Mouse (Mus musculus) left cerebral cortex, postnatal 4 days (tissue): ENCODE measurements around the gene Maf. TPM values are rescaled to one million over a fixed set of nuclear protein-coding genes. Genes with fewer than 3 reads are reported as not detected.

Experiments used
- DNase-seq: peaks from one replicate; pipeline ENCODE4 v3.0.0-alpha.2; 2022
- intact Hi-C: fragments of 180-260 bp; cut with DNase I; formaldehyde crosslinking; loops from one replicate; pipeline ENCODE4 v1.15.1; 2025
- total RNA-seq, 2 experiments: library from RNA; stranded (reverse); gene quantifications; 2 replicates each; pipeline ENCODE4 v1.2.3; 2021

Gene Maf
- total RNA-seq, 2 experiments from 2014 or later = 37.8 to 41.9 TPM

- intact Hi-C loops = loop anchor here (5.0 to 10.0 kb wide), 4 partner anchors 552 to 1254 kb away; no protein-coding TSS in a partner anchor
- peak; percentile 55 for DNase-seq
These were observed 1.2 kb downstream of the Maf start for GRCm38 (mm10) chr8:115706411-115706860.

- peak; percentile 57 for DNase-seq
- intact Hi-C loops = loop anchor here (5.0 to 10.0 kb wide), 4 partner anchors 551 to 1253 kb away; no protein-coding TSS in a partner anchor
These were observed 1.9 kb downstream of the Maf start for GRCm38 (mm10) chr8:115705591-115706110.

- no peak for DNase-seq
- intact Hi-C loops = loop anchor here (10.0 kb wide), 2 partner anchors 548 to 1158 kb away; no protein-coding TSS in a partner anchor
These were observed 4.5 kb downstream of the Maf start for GRCm38 (mm10) chr8:115703056-115703455.

GRCm38 (mm10) chr8:115701001-115701400 lies 6.6 kb downstream of the Maf start:
- intact Hi-C loops = loop anchor here (10.0 kb wide), 2 partner anchors 546 to 1156 kb away; no protein-coding TSS in a partner anchor
- DNase-seq = no peak

- intact Hi-C loops = no loop called here
These were observed 8.4 kb downstream of the Maf start for GRCm38 (mm10) chr8:115699151-115699550.

GRCm38 (mm10) chr8:115697410-115697809 lies 10.2 kb downstream of the Maf start:
- intact Hi-C loops = no loop called here
- DNase-seq = no peak

More at GRCm38 (mm10) chr8:115699151-115699550, 8.4 kb downstream of the Maf start:
- DNase-seq = no peak

- intact Hi-C loops = no loop called here
- no peak for DNase-seq
These were observed 10.9 kb downstream of the Maf start for GRCm38 (mm10) chr8:115696661-115697060.

- DNase-seq = no peak
- intact Hi-C loops = no loop called here
These were observed 20.2 kb downstream of the Maf start for GRCm38 (mm10) chr8:115687349-115687748.

- no peak for DNase-seq
- intact Hi-C loops = no loop called here
These were observed 24.3 kb downstream of the Maf start for GRCm38 (mm10) chr8:115683309-115683708.

GRCm38 (mm10) chr8:115679539-115679938 lies 28.1 kb downstream of the Maf start:
- intact Hi-C loops = no loop called here
- DNase-seq = no peak

GRCm38 (mm10) chr8:115664866-115665265 lies 42.7 kb downstream of the Maf start:
- intact Hi-C loops = no loop called here
- DNase-seq = no peak

GRCm38 (mm10) chr8:115650110-115650521 lies 57.5 kb downstream of the Maf start:
- intact Hi-C loops = no loop called here

GRCm38 (mm10) chr8:115645139-115645538 lies 62.5 kb downstream of the Maf start:
- no peak for DNase-seq
- intact Hi-C loops = no loop called here

More at GRCm38 (mm10) chr8:115650110-115650521, 57.5 kb downstream of the Maf start:
- DNase-seq = peak; percentile 22

- DNase-seq = no peak
- intact Hi-C loops = no loop called here
These were observed 65.7 kb downstream of the Maf start for GRCm38 (mm10) chr8:115641936-115642335.

GRCm38 (mm10) chr8:115639951-115640350 lies 67.6 kb downstream of the Maf start:
- DNase-seq = no peak
- intact Hi-C loops = no loop called here

- DNase-seq = no peak
These were observed 70.8 kb downstream of the Maf start for GRCm38 (mm10) chr8:115636751-115637150.

More at GRCm38 (mm10) chr8:115636751-115637150, 70.8 kb downstream of the Maf start:
- intact Hi-C loops = no loop called here
